Mouse (Mus musculus) kidney, adult 10 weeks (tissue): ENCODE data around the gene Tmem98. TPM values are rescaled to one million over a fixed set of nuclear protein-coding genes. Genes with fewer than 3 reads are reported as not detected.

Source experiments
- polyA plus RNA-seq: library from polyadenylated mRNA; stranded (reverse); fragments of 350-450 nt; fragmentation: Illumina TruSeq; extraction: RNeasy Lipid Tissue Mini Kit (QIAGEN cat#74804); gene quantifications from one replicate; pipeline ENCODE4 v1.2.3, GENCODE M21; 2014; ENCODE audit warnings: low read depth, low replicate concordance

Gene Tmem98
- polyA plus RNA-seq, result 2.6 TPM

GRCm38 (mm10) chr11:80809993-80810821 is at the start of gene Tmem98:
Gene Tmem98 (plus strand): TSS chr11:80810175.

GRCm38 (mm10) chr11:80779527-80780344 is 30.2 kb upstream of the Tmem98 start, which contains the start of gene Myo1d:
Gene Myo1d (minus strand): TSS chr11:80780025.

GRCm38 (mm10) chr11:80858065-80858464 is 48.1 kb downstream of the Tmem98 start, which contains the start of gene Spaca3:
Gene Spaca3 (plus strand): TSS chr11:80858365.

Other genes with a start within 250 kb of the Tmem98 start
- gene Myo1d, start 30.1 kb upstream of the Tmem98 start, polyA plus RNA-seq, result 23.4 TPM
- gene Spaca3, start 48.2 kb downstream of the Tmem98 start, polyA plus RNA-seq, result not detected